ENCODE assay signal across 20 mouse cellular contexts in genomic region chr11:114392161-114392560, GRCm38 (mm10).
"Had no signal": no experiment of that assay in that cellular context is flagged by ENCODE, and none has a peak within 500 bp of the region (broad histone marks: within the 10 kb centered on the region; RNA-seq: fewer than 3 reads in every experiment).

No protein-coding gene starts in this region.

- H3K4me1 ChIP-seq: kidney, embryonic 15.5 days; limb, embryonic 12.5 days; limb, embryonic 15.5 days; liver, embryonic 15.5 days; midbrain, embryonic 12.5 days; midbrain, embryonic 15.5 days; neural tube, embryonic 12.5 days; neural tube, embryonic 15.5 days had no signal

- H3K27ac ChIP-seq: kidney, embryonic 15.5 days; limb, embryonic 12.5 days; limb, embryonic 15.5 days; liver, embryonic 12.5 days; liver, embryonic 15.5 days; midbrain, embryonic 12.5 days; midbrain, embryonic 15.5 days; neural tube, embryonic 12.5 days; neural tube, embryonic 15.5 days had no signal

- ATAC-seq: midbrain, embryonic 15.5 days had no signal

- H3K36me3 ChIP-seq: kidney, embryonic 15.5 days; limb, embryonic 12.5 days; limb, embryonic 15.5 days; liver, embryonic 12.5 days; liver, embryonic 15.5 days; midbrain, embryonic 12.5 days; midbrain, embryonic 15.5 days; neural tube, embryonic 12.5 days; neural tube, embryonic 15.5 days had no signal

- H3K4me2 ChIP-seq: kidney, embryonic 15.5 days; limb, embryonic 12.5 days; limb, embryonic 15.5 days; liver, embryonic 12.5 days; liver, embryonic 15.5 days; midbrain, embryonic 12.5 days; midbrain, embryonic 15.5 days; neural tube, embryonic 12.5 days; neural tube, embryonic 15.5 days had no signal

- DNase-seq: kidney, adult 11 months; kidney, adult 8-10 months; kidney, postnatal 10 days; kidney, postnatal 36 days; left cerebral cortex, postnatal 4 days; lung, adult 2 months; lung, postnatal 14 days; lung, postnatal 4 days; retina, postnatal 1 day; right cerebral cortex, postnatal 25 days; thymus, adult 2 months had no signal

- H3K27me3 ChIP-seq: kidney, embryonic 15.5 days; limb, embryonic 15.5 days; midbrain, embryonic 15.5 days; neural tube, embryonic 12.5 days; neural tube, embryonic 15.5 days had no signal

- H3K9me3 ChIP-seq: kidney, embryonic 15.5 days; limb, embryonic 12.5 days; limb, embryonic 15.5 days; liver, embryonic 12.5 days; liver, embryonic 15.5 days; midbrain, embryonic 12.5 days; midbrain, embryonic 15.5 days; neural tube, embryonic 12.5 days; neural tube, embryonic 15.5 days had no signal

- H3K9ac ChIP-seq: kidney, embryonic 15.5 days; limb, embryonic 12.5 days; limb, embryonic 15.5 days; liver, embryonic 12.5 days; liver, embryonic 15.5 days; midbrain, embryonic 12.5 days; midbrain, embryonic 15.5 days; neural tube, embryonic 12.5 days; neural tube, embryonic 15.5 days had no signal

- H3K4me3 ChIP-seq: kidney, embryonic 15.5 days; limb, embryonic 12.5 days; limb, embryonic 15.5 days; liver, embryonic 12.5 days; liver, embryonic 15.5 days; midbrain, embryonic 12.5 days; midbrain, embryonic 15.5 days; neural tube, embryonic 12.5 days; neural tube, embryonic 15.5 days had no signal
